Mouse (Mus musculus) lung, postnatal 0 days (tissue): Measurements from ENCODE around the gene Gm10775. TPM values are rescaled to one million over a fixed set of nuclear protein-coding genes. Genes with fewer than 3 reads are reported as not detected.

Source experiments
- ATAC-seq: fragments of 200-750 bp; cut with Nextera tagmentation; 2 replicates; pipeline ENCODE4 v1.8.0; 2017; ENCODE audit warnings: moderate library complexity
- DNase-seq: peaks from one replicate; pipeline ENCODE4 v3.0.0-alpha.2; 2016; ENCODE audit warnings: low spot score
- H3K27ac ChIP-seq: fragments of 300-500 bp; sonication (generic); 2 replicates; pipeline ENCODE4 v1.5.1; 2014; ENCODE audit warnings: antibody characterized with exemption, mild to moderate bottlenecking, low read length, mixed read lengths
- H3K27me3 ChIP-seq: fragments of 300-500 bp; sonication (generic); replicated peaks from 2 replicates; pipeline ENCODE4 v1.6.1; 2014; ENCODE audit warnings: low read length, mixed read lengths; ENCODE audit not compliant: insufficient read depth
- H3K36me3 ChIP-seq: fragments of 300-500 bp; sonication (generic); 2 replicates; pipeline ENCODE4 v1.6.1; 2014; ENCODE audit warnings: low read length, mixed read lengths; ENCODE audit not compliant: insufficient read depth
- H3K4me1 ChIP-seq: fragments of 300-500 bp; sonication (generic); 2 replicates; pipeline ENCODE4 v1.6.1; 2014; ENCODE audit warnings: antibody characterized with exemption, low read depth, low read length, mixed read lengths; ENCODE audit not compliant: insufficient read depth
- H3K4me2 ChIP-seq: fragments of 300-500 bp; sonication (generic); replicated peaks from 2 replicates; pipeline ENCODE4 v1.6.1; 2014; ENCODE audit warnings: low read depth, mild to moderate bottlenecking, low read length, moderate library complexity, mixed read lengths
- H3K4me3 ChIP-seq: fragments of 300-500 bp; sonication (generic); 2 replicates; pipeline ENCODE4 v1.5.1; 2014; ENCODE audit warnings: low read depth, low read length
- H3K9ac ChIP-seq: fragments of 300-500 bp; sonication (generic); replicated peaks from 2 replicates; pipeline ENCODE4 v1.6.1; 2014; ENCODE audit warnings: low read depth, mild to moderate bottlenecking
- H3K9me3 ChIP-seq: fragments of 300-500 bp; sonication (generic); 2 replicates; pipeline ENCODE4 v1.6.1; 2016; ENCODE audit warnings: low read length, mixed read lengths
- CTCF ChIP-seq: IDR thresholded peaks from 2 replicates; pipeline ENCODE4 v1.5.1; 2016; ENCODE audit warnings: antibody characterized with exemption, mild to moderate bottlenecking
- EP300 ChIP-seq: IDR thresholded peaks from 2 replicates; pipeline ENCODE4 v1.6.1; 2016; ENCODE audit warnings: antibody characterized with exemption, mild to moderate bottlenecking, control low read depth
- WGBS: fragments of 180-500 bp; shearing (Covaris S2); extraction: QIAGEN DNeasy Blood & Tissue Kit; methylation state at CpG from one replicate; pipeline ENCODE4 v1.1.7; 2014; 5-methylcytosine and 5-hydroxymethylcytosine counted together
- polyA plus RNA-seq: library from polyadenylated mRNA; unstranded; fragments of >200 nt; fragmentation: Nextera tagmentation; extraction: Ambion mirVana; gene quantifications from 2 replicates; pipeline ENCODE4 v1.2.1, GENCODE M21; 2015

Gene Gm10775
- not detected in 2 replicates for polyA plus RNA-seq

DNA sequence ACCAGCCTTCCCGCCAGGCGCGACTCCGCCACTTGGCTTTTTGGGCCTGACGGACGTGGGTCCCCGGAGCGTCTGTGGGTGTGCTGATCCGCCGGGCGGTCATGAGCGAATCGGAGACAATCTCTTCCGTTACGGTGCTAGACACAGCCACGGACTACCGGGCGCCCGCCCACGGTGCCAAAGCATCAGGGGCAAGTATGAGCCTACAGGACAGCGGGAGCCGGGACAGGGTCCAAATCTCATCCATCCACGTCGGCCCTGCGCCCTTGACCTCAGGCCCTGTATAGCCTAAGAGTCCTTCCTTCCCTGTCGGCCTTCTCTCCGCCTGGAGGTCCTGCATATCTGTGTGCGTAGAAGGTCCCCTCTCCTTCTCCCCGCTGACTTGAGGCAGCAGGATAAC lies at the start of gene Gm10775:
Gene Gm10775 (plus strand): TSS at position 301 of the 400 bp plus-strand sequence.
- no peak for ATAC-seq
- Histone ChIP-seq H3K9ac (no peak within 1 kb of the TSS), H3K9me3 (peaks cover 19% of the 10 kb centered on the region)

GRCm38 (mm10) chr13:65225945-65226344 lies 33.4 kb upstream of the Gm10775 start:
- Histone ChIP-seq H3K4me1 (no peaks in the 10 kb centered on the region), H3K27me3 (no peaks in the 10 kb centered on the region), H3K9ac (no peak overlapping the region), H3K4me3 (no peak overlapping the region), H3K27ac (no peak overlapping the region), H3K4me2 (no peak overlapping the region), H3K9me3 (no peaks in the 10 kb centered on the region), H3K36me3 (no peaks in the 10 kb centered on the region)
- no peak for ATAC-seq
- TF ChIP-seq CTCF (no peak), EP300 (no peak)
- DNase-seq = no peak
- 51% methylated on average over 6 of the region's 6 CpGs for WGBS

More for the DNA sequence above, at the start of gene Gm10775:
- H3K4me1 ChIP-seq = no peaks in the 10 kb centered on the region
- TF ChIP-seq CTCF = no peak
- no peak for TF ChIP-seq EP300
- no peak for DNase-seq
- H3K27ac ChIP-seq = no peak within 1 kb of the TSS
- 0 out of 2 replicates have a peak within 1 kb of the TSS, but pooled peaks have one; percentile 14 for H3K4me2 ChIP-seq
- no peak within 1 kb of the TSS for H3K4me3 ChIP-seq
- no peaks in the 10 kb centered on the region for H3K27me3 ChIP-seq
- no peaks in the 10 kb centered on the region for H3K36me3 ChIP-seq
- WGBS = 35% methylated on average over 26 of the region's 29 CpGs

- Histone ChIP-seq H3K4me3 (no peak overlapping the region), H3K9ac (no peak overlapping the region), H3K9me3 (no peaks in the 10 kb centered on the region), H3K4me2 (no peak overlapping the region), H3K36me3 (no peaks in the 10 kb centered on the region), H3K27ac (no peak overlapping the region), H3K27me3 (no peaks in the 10 kb centered on the region), H3K4me1 (no peaks in the 10 kb centered on the region)
- TF ChIP-seq EP300 = no peak
- no peak for TF ChIP-seq CTCF
- DNase-seq = no peak
- no peak for ATAC-seq
- 74% methylated on average over 2 of the region's 2 CpGs for WGBS
Measured at GRCm38 (mm10) chr13:65226657-65227056, 32.7 kb upstream of the Gm10775 start.

GRCm38 (mm10) chr13:65237211-65237610 lies 22.1 kb upstream of the Gm10775 start:
- no peaks in the 10 kb centered on the region for H3K36me3 ChIP-seq
- no peaks in the 10 kb centered on the region for H3K9me3 ChIP-seq
- 71% methylated on average over 9 of the region's 9 CpGs for WGBS
- TF ChIP-seq EP300 (no peak), CTCF (no peak)
- no peak overlapping the region for H3K9ac ChIP-seq
- ATAC-seq = no peak
- H3K27me3 ChIP-seq = no peaks in the 10 kb centered on the region
- H3K4me2 ChIP-seq = no peak overlapping the region
- DNase-seq = no peak
- peaks cover 9% of the 10 kb centered on the region; the same call in 1 of the 2 replicates for H3K4me1 ChIP-seq
- no peak overlapping the region for H3K4me3 ChIP-seq
- H3K27ac ChIP-seq = no peak overlapping the region

DNA sequence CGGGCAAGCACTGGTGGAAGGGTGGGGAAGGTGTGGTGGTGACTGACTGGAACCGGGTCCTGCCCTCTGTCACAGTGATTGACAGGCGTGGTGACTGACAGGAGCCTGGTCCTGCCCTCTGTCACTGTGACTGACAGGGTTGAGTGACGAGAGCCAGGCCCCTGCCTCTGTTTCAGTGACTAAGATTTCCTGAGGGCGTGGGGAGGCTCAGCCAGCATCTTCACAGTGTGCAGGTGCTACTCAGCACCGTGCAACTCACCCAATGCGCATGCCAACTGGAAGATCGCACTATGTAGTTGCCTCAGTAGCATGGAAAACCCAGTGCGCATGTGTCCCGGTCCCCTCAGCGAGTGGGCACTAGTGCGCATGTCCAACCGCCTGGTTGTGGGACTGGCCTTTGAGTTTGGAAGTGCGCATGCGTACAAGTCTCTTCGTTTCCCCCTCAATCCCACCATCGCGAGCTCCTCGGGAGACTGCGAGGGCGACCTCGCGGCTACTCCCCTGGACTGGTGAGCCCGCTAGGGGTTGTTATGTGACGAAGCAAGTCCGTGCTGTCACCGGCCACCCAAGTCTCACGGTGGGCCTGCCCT lies 18.7 kb upstream of the Gm10775 start:
- Histone ChIP-seq H3K9me3 (0 out of 2 replicates have a peak, but pooled peaks cover 1% of the 10 kb centered on the region), H3K27ac (peak overlapping the region; percentile 97), H3K36me3 (no peaks in the 10 kb centered on the region), H3K4me2 (peak overlapping the region; percentile 98), H3K9ac (peak overlapping the region; percentile 63), H3K4me3 (peak overlapping the region; percentile 75), H3K4me1 (peaks cover 12% of the 10 kb centered on the region; the same call in 1 of the 2 replicates), H3K27me3 (no peaks in the 10 kb centered on the region)
- TF ChIP-seq EP300 (no peak), CTCF (peak; percentile 31; the same call in 1 of the 2 replicates)
- peak; percentile 93 for ATAC-seq
- under 1% methylated on average over 27 of the region's 28 CpGs for WGBS
- DNase-seq = peak; percentile 99

DNA sequence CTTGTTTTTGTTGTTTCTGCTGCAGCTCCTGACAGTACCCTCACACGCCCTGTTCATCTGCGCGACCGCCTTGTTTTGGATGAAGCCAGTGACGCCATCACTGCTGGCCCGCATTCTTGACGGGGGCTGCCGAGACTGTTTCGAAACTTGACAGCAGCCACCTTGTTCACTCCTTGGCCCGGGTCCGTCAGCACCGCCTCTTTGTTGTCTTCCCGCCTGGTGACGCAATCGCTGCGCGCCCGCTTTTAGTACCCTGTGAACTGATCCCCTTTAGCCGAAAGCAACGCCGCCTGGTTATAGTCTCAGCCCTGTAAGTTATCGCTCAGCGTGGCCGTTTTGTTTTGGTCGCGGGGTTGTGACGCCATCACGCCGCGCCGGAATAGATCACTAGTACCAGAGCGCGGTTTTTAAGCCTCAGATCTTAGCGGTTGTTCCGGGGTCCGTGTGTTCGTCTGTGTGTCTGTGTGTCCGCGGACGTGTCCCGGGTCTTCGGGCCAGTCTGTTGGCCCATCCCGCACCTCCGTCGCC lies 18.2 kb upstream of the Gm10775 start:
- Histone ChIP-seq H3K27ac (peak overlapping the region; percentile 97), H3K36me3 (no peaks in the 10 kb centered on the region), H3K9ac (peak overlapping the region; percentile 63), H3K27me3 (no peaks in the 10 kb centered on the region), H3K4me3 (peak overlapping the region; percentile 75), H3K4me2 (peak overlapping the region; percentile 98), H3K4me1 (peaks cover 12% of the 10 kb centered on the region; the same call in 1 of the 2 replicates), H3K9me3 (0 out of 2 replicates have a peak, but pooled peaks cover 6% of the 10 kb centered on the region)
- DNase-seq = peak; percentile 95
- peak; percentile 86 for ATAC-seq
- TF ChIP-seq EP300 (no peak), CTCF (no peak; the same call in 1 of the 2 replicates)
- WGBS = under 1% methylated on average over 45 of the region's 45 CpGs
